Comparison of ENCODE assay signal across 32 mouse cellular contexts in genomic region chr2:26176731-26177130, GRCm38 (mm10). TPM values are rescaled to one million over a fixed set of nuclear protein-coding genes. Genes with fewer than 3 reads are reported as not detected.
DNase-seq lines count a peak whose midpoint lies in the region; ATAC-seq lines count a peak whose summit lies in the region.
"Had no signal": no experiment of that assay in that cellular context is flagged by ENCODE, and none has a peak within 500 bp of the region (broad histone marks: within the 10 kb centered on the region; RNA-seq: fewer than 3 reads in every experiment).

No protein-coding gene starts in this region.

- no peak overlapping the region for H3K4me2 ChIP-seq in hindbrain, embryonic 13.5 days
- peak overlapping the region; percentile 44 for H3K4me2 ChIP-seq in liver, embryonic 13.5 days
- H3K4me2 ChIP-seq: embryonic facial prominence, embryonic 12.5 days; hindbrain, embryonic 14.5 days; lung, embryonic 14.5 days; midbrain, embryonic 12.5 days; neural tube, embryonic 12.5 days had no signal

- WGBS in hindbrain, embryonic 13.5 days = 53% methylated on average over 5 of the region's 5 CpGs
- 57% methylated on average over 5 of the region's 5 CpGs for WGBS in hindbrain, embryonic 10.5 days
- WGBS in liver, embryonic 13.5 days (ENCODE audit: insufficient replicate concordance) = 16% methylated on average over 5 of the region's 5 CpGs

- no peak overlapping the region for H3K4me3 ChIP-seq in hindbrain, embryonic 13.5 days
- H3K4me3 ChIP-seq in hindbrain, embryonic 10.5 days = no peak overlapping the region
- no peak overlapping the region for H3K4me3 ChIP-seq in liver, embryonic 13.5 days (replicated peaks)
- H3K4me3 ChIP-seq: embryonic facial prominence, embryonic 12.5 days; layer of hippocampus, adult 2 months; midbrain, embryonic 12.5 days; myocyte; neural tube, embryonic 12.5 days had no signal

- H3K9me3 ChIP-seq in hindbrain, embryonic 13.5 days = no peaks in the 10 kb centered on the region
- no peaks in the 10 kb centered on the region for H3K9me3 ChIP-seq in hindbrain, embryonic 10.5 days
- no peaks in the 10 kb centered on the region for H3K9me3 ChIP-seq in liver, embryonic 13.5 days (replicated peaks)
- H3K9me3 ChIP-seq: embryonic facial prominence, embryonic 12.5 days; midbrain, embryonic 12.5 days; neural tube, embryonic 12.5 days had no signal

- DNase-seq in hindbrain, embryonic 10.5 days (ENCODE audit: low spot score) = no peak
- DNase-seq in liver, embryonic 13.5 days = peak; percentile 50
- DNase-seq in right cerebral cortex, adult 18-20 months = no peak
- DNase-seq in layer of hippocampus, postnatal 10 days (ENCODE audit: low spot score in 2 of 2) = no peak
- DNase-seq in spleen, postnatal 36 days (ENCODE audit: low spot score in 2 of 2) = no peak
- DNase-seq: adrenal gland, postnatal 25 days; B cell, adult 2 months; cerebellum, adult 9-10 months; cerebellum, postnatal 36 days; embryo, embryonic 11 days; forebrain, postnatal 0 days; gastrocnemius, postnatal 10 days; heart, postnatal 14 days; kidney, adult 11 months; kidney, postnatal 25 days; left cerebral cortex, postnatal 4 days; lung, embryonic 14.5 days; right cerebral cortex, postnatal 4 days had no signal

- peaks cover 22% of the 10 kb centered on the region for H3K4me1 ChIP-seq in hindbrain, embryonic 13.5 days (replicated peaks)
- H3K4me1 ChIP-seq in hindbrain, embryonic 10.5 days (replicated peaks) = peaks cover 38% of the 10 kb centered on the region
- H3K4me1 ChIP-seq in liver, embryonic 13.5 days (replicated peaks) = peaks cover 36% of the 10 kb centered on the region
- H3K4me1 ChIP-seq: midbrain, embryonic 12.5 days had no signal

- ATAC-seq in hindbrain, embryonic 13.5 days (ENCODE audit: low FRiP score) = no peak
- peak; percentile 88 for ATAC-seq in erythroid progenitor cell, adult 5-6 weeks (replicated peaks; ENCODE audit: low FRiP score, poor library complexity, severe bottlenecking)
- peak; percentile 90 for ATAC-seq in liver, embryonic 13.5 days (ENCODE audit: low read depth)
- ATAC-seq in megakaryocyte progenitor cell, adult 5-6 weeks (replicated peaks; ENCODE audit: poor library complexity) = peak; percentile 85
- ATAC-seq: forebrain, postnatal 0 days had no signal

- no peak overlapping the region for H3K9ac ChIP-seq in hindbrain, embryonic 13.5 days
- H3K9ac ChIP-seq in liver, embryonic 13.5 days = peak overlapping the region; percentile 49
- H3K9ac ChIP-seq: embryonic facial prominence, embryonic 12.5 days; forebrain, postnatal 0 days; hindbrain, embryonic 14.5 days; lung, embryonic 14.5 days; midbrain, embryonic 12.5 days; neural tube, embryonic 12.5 days had no signal

- no peaks in the 10 kb centered on the region for H3K36me3 ChIP-seq in hindbrain, embryonic 13.5 days
- no peaks in the 10 kb centered on the region for H3K36me3 ChIP-seq in hindbrain, embryonic 10.5 days
- no peaks in the 10 kb centered on the region for H3K36me3 ChIP-seq in liver, embryonic 13.5 days
- H3K36me3 ChIP-seq: embryonic facial prominence, embryonic 12.5 days; midbrain, embryonic 12.5 days; neural tube, embryonic 12.5 days had no signal

- 0 out of 2 replicates have a peak overlapping the region, but pooled peaks have one; percentile 18 for H3K27ac ChIP-seq in hindbrain, embryonic 13.5 days
- no peak overlapping the region for H3K27ac ChIP-seq in hindbrain, embryonic 10.5 days
- peak overlapping the region; percentile 2 for H3K27ac ChIP-seq in liver, embryonic 13.5 days
- H3K27ac ChIP-seq: embryonic facial prominence, embryonic 12.5 days; hindbrain, embryonic 14.5 days; layer of hippocampus, adult 2 months; midbrain, embryonic 12.5 days; neural tube, embryonic 12.5 days had no signal

- peaks cover 10% of the 10 kb centered on the region; the same call in 1 of the 2 replicates for H3K27me3 ChIP-seq in hindbrain, embryonic 13.5 days
- peaks cover 36% of the 10 kb centered on the region for H3K27me3 ChIP-seq in hindbrain, embryonic 10.5 days (ENCODE audit: insufficient read depth, poor library complexity, severe bottlenecking)
- H3K27me3 ChIP-seq in liver, embryonic 13.5 days = peaks cover 39% of the 10 kb centered on the region
- H3K27me3 ChIP-seq: embryonic facial prominence, embryonic 12.5 days; midbrain, embryonic 12.5 days; neural tube, embryonic 12.5 days had no signal

RNA-seq across cellular contexts. Expression of gene Lhx3, which starts 31.4 kb away (rescaled TPM):
- 5.2 and 15.4 TPM in 2 replicates for polyA plus RNA-seq in hindbrain, embryonic 13.5 days (2015; fragmentation: Nextera tagmentation; extraction: Ambion mirVana)
- 4.4 and 6.3 TPM in 2 replicates for polyA plus RNA-seq in hindbrain, embryonic 10.5 days (2016; fragmentation: Nextera tagmentation; extraction: Ambion mirVana)
- total RNA-seq in erythroid progenitor cell, adult 5-6 weeks (2015; ENCODE audit: low replicate concordance) = not detected in 2 replicates
- total RNA-seq in erythroid progenitor cell, adult 5-6 weeks (2017; ENCODE audit: low replicate concordance) = not detected in 2 replicates
- polyA plus RNA-seq in liver, embryonic 13.5 days (2015; fragmentation: Nextera tagmentation; extraction: Ambion mirVana) = not detected in 2 replicates
- not detected in 2 replicates for total RNA-seq in megakaryocyte progenitor cell, adult 5-6 weeks (2015)
- not detected in 2 replicates for total RNA-seq in megakaryocyte progenitor cell, adult 5-6 weeks (2017)
- not detected for total RNA-seq in layer of hippocampus, postnatal 10 days (2021)
- total RNA-seq: forebrain, postnatal 0 days; gastrocnemius, postnatal 10 days; heart, postnatal 14 days; layer of hippocampus, adult 2 months; layer of hippocampus, postnatal 25 days; left cerebral cortex, postnatal 4 days; megakaryocyte, adult 5-6 weeks had no signal
- polyA plus RNA-seq: forebrain, embryonic 11.5 days; forebrain, postnatal 0 days; kidney, embryonic 14.5 days; lung, embryonic 14.5 days; myocyte; spleen, adult 2 months had no signal

RNA-seq across cellular contexts. Expression of gene Nacc2, which starts 53.7 kb away (rescaled TPM):
- polyA plus RNA-seq in hindbrain, embryonic 13.5 days (2015; fragmentation: Nextera tagmentation; extraction: Ambion mirVana) = 12.4 and 14.2 TPM in 2 replicates
- polyA plus RNA-seq in hindbrain, embryonic 10.5 days (2016; fragmentation: Nextera tagmentation; extraction: Ambion mirVana) = 6.2 and 8.4 TPM in 2 replicates
- total RNA-seq in erythroid progenitor cell, adult 5-6 weeks (2015; ENCODE audit: low replicate concordance) = 0.42 TPM in 1 of 2 replicates, not detected in the other
- total RNA-seq in erythroid progenitor cell, adult 5-6 weeks (2017; ENCODE audit: low replicate concordance) = 0.64 and 0.68 TPM in 2 replicates
- polyA plus RNA-seq in liver, embryonic 13.5 days (2015; fragmentation: Nextera tagmentation; extraction: Ambion mirVana) = 2.5 and 3.6 TPM in 2 replicates
- 1.1 and 1.2 TPM in 2 replicates for total RNA-seq in megakaryocyte progenitor cell, adult 5-6 weeks (2015)
- total RNA-seq in megakaryocyte progenitor cell, adult 5-6 weeks (2017) = 0.67 and 1.2 TPM in 2 replicates
- total RNA-seq in layer of hippocampus, postnatal 10 days (2021) = 10 to 100 TPM; 42.8 to 46.3 TPM

Comparison
In these comparisons a context has a peak if more than half of its experiments do, and no peak if none do; other contexts are left out.
1. RNA of gene Nacc2, which starts 53.7 kb away (total RNA-seq): 42.8 to 46.3 TPM in layer of hippocampus, postnatal 10 days; 0.67 to 1.2 TPM in megakaryocyte progenitor cell, adult 5-6 weeks and 0.42 to 0.68 TPM in erythroid progenitor cell, adult 5-6 weeks; every median in the first group is over 10 times any median in the second.